Mouse (Mus musculus) G1E-ER4 (cell line): ENCODE results near the gene Hoga1. TPM values are rescaled to one million over a fixed set of nuclear protein-coding genes. Genes with fewer than 3 reads are reported as not detected.

Experiments
- GATA1 ChIP-seq: IDR thresholded peaks from one replicate; pipeline ENCODE4 v1.8.0; 2012; ENCODE audit warnings: low read length, inconsistent platforms
- polyA plus RNA-seq: library from polyadenylated mRNA; stranded (reverse); fragments of >175 nt; gene quantifications from 2 replicates; pipeline ENCODE4 v1.2.3, GENCODE M21; 2012

Hoga1 gene
- not detected in 2 replicates for polyA plus RNA-seq

GRCm38 (mm10) chr19:42045269-42046102, at the start of gene Hoga1:
TSS of gene Hoga1 (plus strand) at chr19:42045610.
- TF ChIP-seq GATA1, result no peak

GRCm38 (mm10) chr19:41997090-41997489, 48.3 kb upstream of the Hoga1 start:
- TF ChIP-seq GATA1, result no peak

GRCm38 (mm10) chr19:41998770-41999548, 46.5 kb upstream of the Hoga1 start:
- no peak for TF ChIP-seq GATA1

- TF ChIP-seq GATA1, result no peak
Measured at GRCm38 (mm10) chr19:41999688-42000283, 45.6 kb upstream of the Hoga1 start.

GRCm38 (mm10) chr19:42000446-42000958, 44.9 kb upstream of the Hoga1 start:
- TF ChIP-seq GATA1, result no peak

- no peak for TF ChIP-seq GATA1
Measured at GRCm38 (mm10) chr19:42001253-42001980, 44.0 kb upstream of the Hoga1 start.

- TF ChIP-seq GATA1, result no peak
Measured at GRCm38 (mm10) chr19:42004258-42004657, 41.2 kb upstream of the Hoga1 start.

- TF ChIP-seq GATA1, result no peak
Measured at GRCm38 (mm10) chr19:42005616-42006015, 39.8 kb upstream of the Hoga1 start.

- TF ChIP-seq GATA1, result no peak
Measured at GRCm38 (mm10) chr19:42006568-42006967, 38.8 kb upstream of the Hoga1 start.

- TF ChIP-seq GATA1, result no peak
Measured at GRCm38 (mm10) chr19:42008586-42008985, 36.8 kb upstream of the Hoga1 start.

GRCm38 (mm10) chr19:42009067-42009466, 36.3 kb upstream of the Hoga1 start:
- no peak for TF ChIP-seq GATA1

GRCm38 (mm10) chr19:42010436-42010835, 35.0 kb upstream of the Hoga1 start:
- no peak for TF ChIP-seq GATA1

GRCm38 (mm10) chr19:42011123-42011522, 34.3 kb upstream of the Hoga1 start:
- TF ChIP-seq GATA1, result no peak

- TF ChIP-seq GATA1, result no peak
Measured at GRCm38 (mm10) chr19:42014231-42014825, 31.1 kb upstream of the Hoga1 start.

- TF ChIP-seq GATA1, result no peak
Measured at GRCm38 (mm10) chr19:42015001-42015400, 30.4 kb upstream of the Hoga1 start.
